Mouse (Mus musculus): Measurements from ENCODE around the gene Pfkfb3.

DNA sequence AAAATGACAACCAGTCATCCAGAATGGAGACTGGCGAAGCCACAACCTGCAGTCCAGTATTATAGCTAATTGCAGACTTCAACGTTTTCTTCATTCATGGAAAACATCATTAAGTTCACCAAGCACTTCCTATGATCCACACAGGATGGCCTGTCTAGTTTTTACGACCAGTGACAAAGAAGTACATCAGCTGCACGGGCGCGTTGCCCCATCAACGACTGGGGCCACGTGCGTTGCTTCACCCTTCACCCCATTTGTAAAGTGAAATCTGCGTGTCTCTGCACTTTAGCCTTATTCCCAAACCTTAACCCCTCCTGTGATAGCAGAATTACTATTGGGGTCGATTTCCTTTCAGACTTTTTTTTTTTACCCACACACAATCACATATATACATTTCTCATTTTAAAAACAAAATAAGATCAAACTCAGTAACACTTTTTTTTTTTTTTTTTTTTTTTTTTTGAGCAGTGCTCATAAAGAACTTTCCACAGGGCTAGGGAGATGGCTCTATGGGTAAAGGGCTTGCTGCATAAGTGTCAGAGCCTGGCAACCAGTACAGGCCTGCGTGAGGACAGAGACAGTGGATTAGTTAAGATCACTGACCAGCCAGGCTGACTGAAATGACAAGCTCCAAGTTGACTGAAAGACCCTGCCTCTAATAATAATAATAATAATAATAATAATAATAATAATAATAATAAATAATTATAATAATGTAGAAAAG lies 115.5 kb downstream of the Pfkfb3 start:
- TF ChIP-seq POLR2A (IDR thresholded peaks at IDR 0.05; ENCODE audit: low read depth, low read length) (no peak), CTCF (conservative IDR thresholded peaks at IDR 0.05; ENCODE audit: insufficient read depth, insufficient read length, low read depth, low read length) (no peak)
